Mouse (Mus musculus) frontal cortex, adult (tissue): ENCODE results near the gene Ntng1.
"Not testable (repeated sequence)": the region's sequence is repeated elsewhere in the genome, so short reads cannot be mapped to it uniquely, and the experiment has no call there.

ENCODE experiments used
- ATAC-seq: cut with Nextera tagmentation; 2 replicates; pipeline ENCODE4 v1.9.2; 2017; ENCODE audit warnings: mild to moderate bottlenecking, moderate library complexity, mixed read lengths; ENCODE audit not compliant: low TSS enrichment

Ntng1 gene

DNA sequence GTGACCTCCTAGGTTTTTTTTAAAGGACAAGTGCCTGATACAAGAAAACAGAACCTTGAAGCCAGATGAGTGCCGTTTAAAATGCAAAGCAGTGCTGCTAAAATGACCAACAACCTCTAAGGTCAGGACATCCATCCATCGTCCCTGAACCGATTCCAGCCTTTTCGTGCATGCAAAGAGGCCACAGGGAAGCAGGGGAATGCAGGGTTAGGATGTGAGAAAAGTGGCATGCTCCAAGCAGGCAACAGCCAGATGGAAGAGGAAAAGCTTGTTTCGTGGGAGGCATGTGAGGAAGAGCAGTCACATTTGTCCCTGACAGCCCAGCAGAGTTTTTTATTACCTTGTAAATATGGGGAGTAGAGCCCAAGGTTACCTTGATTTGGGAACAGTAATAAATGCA, 360.6 kb downstream of the Ntng1 start:
- 0 out of 2 replicates have a peak, but pooled peaks have one; percentile 19 for ATAC-seq

DNA sequence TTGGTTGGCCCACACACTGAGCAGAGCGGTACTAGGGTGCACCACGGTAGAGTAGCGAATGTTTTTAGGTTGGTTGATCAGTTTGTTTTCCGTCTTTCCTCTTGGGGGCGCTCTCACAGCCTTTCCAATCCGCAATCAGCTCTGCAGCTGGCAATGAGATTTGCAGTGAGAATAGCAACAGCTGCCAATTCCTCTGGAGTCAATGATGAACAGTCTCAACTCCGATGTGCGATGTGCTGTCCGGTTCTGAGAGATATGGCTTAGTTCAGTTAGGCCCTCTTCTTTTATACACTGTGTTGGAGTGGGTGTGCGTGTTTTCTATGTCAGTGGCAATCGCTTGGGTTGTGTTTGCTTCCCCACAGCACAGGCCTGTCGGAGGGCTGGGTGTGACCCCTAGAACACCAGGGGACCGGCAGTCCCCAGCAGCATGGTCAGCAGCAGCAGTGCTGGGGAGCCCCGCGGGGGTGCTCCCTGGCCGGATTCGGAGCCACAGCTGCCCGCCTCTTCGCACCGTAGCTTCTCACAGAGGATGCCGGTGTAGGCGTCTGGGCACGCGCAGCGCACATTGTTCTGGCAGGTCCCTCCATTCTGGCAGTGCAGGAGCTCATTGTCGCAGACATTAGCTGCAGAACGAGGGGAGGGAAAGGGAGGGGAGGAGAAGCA, 361.4 kb downstream of the Ntng1 start:
- peak; percentile 90 for ATAC-seq

DNA sequence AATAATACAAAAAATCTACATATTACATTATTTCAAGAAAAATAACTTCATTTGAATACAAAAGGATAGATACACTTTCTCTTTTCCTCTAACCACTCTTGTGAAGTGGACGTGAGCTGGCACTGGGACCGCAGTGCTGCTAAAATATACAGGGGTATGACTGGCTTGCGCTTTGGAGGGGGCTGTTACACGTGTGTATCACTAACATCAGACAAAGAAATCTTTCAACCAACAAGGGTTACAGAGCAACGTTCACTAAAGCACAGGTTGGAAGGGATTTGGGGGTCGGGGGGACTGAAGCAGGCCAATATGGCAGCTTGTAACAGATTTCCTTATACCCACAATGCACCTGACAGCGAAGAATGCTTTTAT, 361.9 kb downstream of the Ntng1 start:
- ATAC-seq, result peak; percentile 21

DNA sequence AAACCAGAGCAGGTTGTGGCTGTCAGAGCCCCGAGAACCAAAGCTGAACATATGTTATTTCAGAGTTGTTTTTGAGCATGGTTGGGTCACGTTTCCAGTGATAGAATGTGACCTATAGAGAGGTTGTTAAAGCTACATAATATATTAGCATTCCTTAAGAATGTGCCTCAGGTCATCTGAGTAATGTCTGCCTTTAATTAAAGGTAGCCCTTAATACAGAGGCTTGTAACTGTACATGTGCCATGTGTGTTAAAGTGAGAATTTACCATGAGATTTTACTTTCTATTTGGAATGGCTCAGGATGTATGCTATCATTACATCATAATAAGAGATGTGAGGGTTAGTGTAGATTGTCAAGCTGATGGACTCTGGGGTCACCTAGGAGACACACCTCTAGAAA, 368.6 kb downstream of the Ntng1 start:
- ATAC-seq, result no peak

DNA sequence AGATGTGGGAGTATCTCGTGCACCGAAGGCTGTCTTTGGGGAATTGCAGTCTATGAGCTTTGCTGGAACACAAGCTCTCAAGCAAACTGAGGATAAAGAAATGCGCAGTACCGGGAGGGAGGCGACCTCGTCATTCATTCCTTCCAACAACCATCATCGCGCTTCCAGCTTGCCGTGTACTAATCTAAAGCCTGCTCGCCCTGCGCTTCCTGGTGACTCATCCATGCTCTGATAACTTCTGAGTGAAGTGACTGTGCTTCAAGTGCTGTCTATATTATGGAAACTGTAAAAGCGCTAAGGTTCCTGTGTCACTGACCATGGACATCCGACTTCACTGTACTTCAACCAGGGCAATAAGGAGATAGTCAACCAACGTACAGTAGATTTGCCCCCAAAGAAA, 371.7 kb downstream of the Ntng1 start:
- peak; percentile 83 for ATAC-seq

DNA sequence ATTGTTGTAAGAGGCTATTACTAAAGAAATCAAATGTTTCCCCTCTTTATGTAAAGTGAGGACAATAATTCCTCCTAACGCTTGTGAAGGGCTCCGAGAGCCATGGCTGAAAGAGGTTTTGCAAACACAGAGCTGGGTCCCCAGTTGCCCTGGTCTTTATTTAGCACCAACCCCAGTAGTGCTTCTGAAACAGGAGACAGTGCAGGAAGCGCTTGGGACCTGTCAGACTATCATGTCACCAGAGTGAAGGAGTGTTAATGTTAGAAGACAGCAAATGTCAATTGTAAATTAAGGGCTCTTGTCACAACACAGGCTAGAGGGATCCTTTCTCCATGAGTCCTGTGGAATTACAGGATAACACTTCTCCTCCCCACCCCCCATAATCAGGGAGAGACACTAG, 376.9 kb downstream of the Ntng1 start:
- no peak for ATAC-seq

DNA sequence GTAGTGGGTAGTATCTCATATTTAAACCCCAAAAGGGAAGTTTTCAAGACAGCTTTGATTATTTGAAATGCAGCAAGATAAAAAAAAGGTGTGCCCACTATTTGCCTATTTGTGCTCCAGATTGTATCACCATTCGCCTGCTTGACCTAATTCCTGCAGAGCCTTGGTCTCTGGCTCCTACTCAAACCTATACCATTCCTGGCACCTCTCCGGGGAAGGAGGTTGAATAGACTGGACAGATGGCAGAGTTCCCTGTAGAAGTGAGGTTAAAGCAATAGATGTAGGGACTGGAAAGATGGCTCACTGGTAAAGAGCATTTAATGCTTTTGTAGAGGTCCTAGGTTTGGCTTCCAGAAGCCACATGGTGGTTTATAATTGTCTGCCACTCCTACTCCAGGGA, 378.2 kb downstream of the Ntng1 start:
- no peak for ATAC-seq

DNA sequence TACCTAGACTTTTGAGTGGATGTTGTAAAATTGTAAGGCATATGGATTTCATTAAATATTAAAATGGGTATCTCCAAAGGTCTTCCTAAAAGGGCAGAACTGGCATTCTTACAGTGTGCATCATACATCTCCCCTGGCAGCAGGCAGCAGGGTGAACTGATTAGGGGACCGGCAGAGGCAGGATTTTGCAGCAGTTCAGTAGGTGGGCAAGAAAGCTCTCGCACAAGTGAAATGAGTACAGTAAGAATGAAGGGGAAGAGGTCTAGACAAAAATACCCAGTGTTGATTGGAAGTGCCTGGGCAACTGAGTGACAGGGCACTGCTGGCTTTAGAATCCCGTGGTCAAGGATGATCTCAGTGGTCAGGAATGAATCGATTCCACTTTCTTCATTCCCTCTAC, 378.7 kb downstream of the Ntng1 start:
- ATAC-seq, result no peak

DNA sequence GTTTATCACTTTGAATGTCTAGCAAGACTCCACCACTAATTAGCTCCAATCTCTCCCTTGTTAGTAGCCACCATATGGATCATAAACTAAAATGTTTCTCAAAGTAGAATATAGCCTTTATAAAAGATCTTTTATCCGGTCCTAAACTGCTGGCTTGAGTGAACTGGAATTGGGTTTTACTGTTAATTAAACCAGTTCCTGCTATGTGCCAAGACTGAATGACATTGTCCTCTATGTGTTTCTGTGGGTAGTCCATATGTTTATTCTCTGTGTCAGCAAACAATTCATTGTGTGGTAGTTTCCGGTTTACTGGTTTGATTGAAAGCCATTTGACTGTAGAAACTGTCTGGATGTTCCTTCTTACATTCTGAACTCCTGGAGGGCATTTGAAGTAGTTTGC, 387.4 kb downstream of the Ntng1 start:
- ATAC-seq, result no peak

DNA sequence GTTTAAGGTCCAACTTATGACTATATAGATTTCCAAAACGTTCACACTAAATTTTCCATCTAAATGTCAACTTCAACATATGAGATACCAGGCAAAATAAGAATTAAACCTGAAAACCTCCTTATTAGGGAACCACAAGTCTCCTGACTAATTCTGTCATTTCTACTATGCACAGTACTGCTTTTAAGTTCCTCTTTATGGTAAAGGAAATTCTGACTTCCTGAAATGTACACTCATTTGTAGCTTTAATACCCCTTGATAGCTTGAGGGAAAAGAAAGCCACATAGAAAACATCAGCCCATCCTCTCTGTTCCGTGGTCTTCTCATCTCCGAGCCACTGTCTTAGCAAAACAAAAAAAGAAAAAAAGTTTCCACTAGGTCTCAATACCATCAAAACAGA, 396.2 kb downstream of the Ntng1 start:
- not testable (repeated sequence) for ATAC-seq

DNA sequence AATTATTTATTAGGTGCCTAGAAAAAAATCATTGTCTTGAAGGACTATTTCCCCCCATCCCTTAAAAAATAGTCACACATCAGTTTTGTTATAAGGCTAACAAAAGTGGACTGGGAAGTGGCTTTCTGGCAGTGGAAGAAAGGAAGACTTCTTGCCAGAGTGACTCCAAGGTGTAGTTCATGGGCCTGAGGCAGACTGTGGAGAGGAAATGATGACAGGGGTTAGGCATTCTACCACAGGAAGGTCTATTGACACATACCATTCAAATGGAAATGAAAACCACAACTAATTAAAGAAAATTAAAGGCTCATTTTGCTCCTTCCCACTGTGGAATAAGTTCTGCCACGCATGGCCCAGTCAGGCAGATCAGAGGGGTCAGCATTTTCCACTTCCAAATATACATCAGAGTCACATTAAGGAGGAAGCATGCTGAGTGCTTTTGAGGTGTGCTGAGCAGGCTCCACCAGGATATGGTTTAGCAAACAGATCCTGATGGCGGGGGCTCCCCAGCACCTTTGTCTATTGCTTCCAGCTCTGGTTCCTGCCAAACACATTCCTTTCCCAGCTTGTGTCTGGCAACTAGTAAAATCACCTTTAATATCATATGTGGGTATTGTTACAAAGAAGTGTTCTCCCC, 403.2 kb downstream of the Ntng1 start:
- ATAC-seq, result no peak

DNA sequence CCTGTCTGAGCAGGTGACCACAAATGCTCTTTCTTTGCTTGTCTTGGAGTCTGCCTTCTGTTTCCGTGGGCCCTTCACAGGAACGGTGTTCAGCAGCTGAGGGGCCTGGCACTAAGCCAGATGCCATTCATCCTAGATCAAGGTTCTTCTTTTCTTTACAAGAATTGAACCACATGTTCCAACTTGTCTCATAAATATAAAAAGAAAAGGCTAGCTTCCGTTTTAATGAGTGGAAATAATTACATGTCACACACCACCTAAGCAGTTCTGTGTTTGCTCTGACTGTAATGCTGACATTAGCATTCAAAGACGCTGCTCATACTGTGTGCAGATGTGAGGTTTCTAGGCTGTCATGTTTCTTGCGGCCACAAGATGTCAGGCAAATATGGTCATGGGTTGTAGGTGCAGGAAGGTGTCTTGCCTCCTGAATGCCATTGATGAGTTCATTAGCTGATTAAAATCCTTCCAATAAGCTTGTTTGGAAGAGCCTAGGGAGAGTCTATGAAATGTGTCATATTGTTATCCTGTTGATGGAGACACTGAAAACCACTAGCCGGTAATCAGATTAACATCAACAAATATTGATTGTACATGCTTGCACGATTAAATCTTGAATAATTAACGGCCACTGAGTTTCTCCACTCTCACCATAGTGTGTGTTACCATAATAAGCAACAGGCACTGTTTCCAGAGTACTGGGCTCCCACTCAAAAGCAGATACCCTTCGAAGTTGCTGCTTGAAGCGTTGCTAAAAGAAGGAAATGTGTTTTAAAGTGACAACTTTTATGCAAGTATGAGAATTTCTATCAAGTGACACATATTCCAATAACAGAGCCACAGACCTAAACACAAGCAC, 411.3 kb downstream of the Ntng1 start:
- ATAC-seq, result peak; percentile 92

DNA sequence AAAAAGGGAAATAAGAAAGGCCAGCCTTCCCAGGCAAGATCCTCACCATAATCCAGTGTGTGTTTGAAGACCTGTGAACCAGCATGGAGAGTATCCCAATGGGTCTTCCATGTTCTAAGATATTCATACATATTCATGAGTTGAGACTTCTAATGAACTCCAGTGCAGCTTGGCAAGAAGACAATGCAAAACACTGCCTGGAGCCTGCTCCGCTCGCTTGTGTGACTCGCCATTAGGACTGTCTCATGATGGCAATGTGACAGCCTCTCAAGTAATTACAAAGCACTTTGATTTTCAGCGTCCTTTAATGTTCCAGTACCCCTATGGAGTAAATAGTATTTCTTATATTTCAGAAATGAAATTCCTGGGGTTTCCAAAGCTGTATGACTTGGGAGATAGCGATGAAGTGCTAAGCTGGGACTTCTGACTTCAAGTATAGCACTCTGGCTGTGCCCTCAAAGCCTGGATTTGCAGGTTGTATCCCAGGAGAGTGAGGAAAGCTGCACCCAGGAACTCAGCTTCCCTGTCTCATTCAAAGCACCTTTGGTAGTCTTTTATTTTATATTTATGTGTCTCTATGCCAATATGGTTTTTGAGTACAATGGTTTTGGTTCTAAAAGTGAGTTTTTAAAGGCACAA, 412.1 kb downstream of the Ntng1 start:
- no peak for ATAC-seq
